Mouse (Mus musculus) spleen, embryonic (tissue): Measurements from ENCODE around the gene Zbtb18.

Source experiments
- CTCF ChIA-PET: fragments of 350-600 bp; sonication (Branson Sonifier 250); formaldehyde crosslinking; loops from one replicate; lab custom pipeline; 2022; lab: Charles Lee

The Zbtb18 gene

GRCm38 (mm10) chr1:177442196-177442808, at the start of gene Zbtb18:
Gene Zbtb18 (plus strand): TSS chr1:177442351.
- CTCF ChIA-PET = no interaction called here

- CTCF ChIA-PET = interaction anchor here (0.7 kb wide), 1 partner anchor 17 kb away, joined by 3 read pairs; no protein-coding TSS in a partner anchor
Observed at GRCm38 (mm10) chr1:177397455-177397854, 44.7 kb upstream of the Zbtb18 start.

GRCm38 (mm10) chr1:177405170-177405569, 37.0 kb upstream of the Zbtb18 start:
- CTCF ChIA-PET = interaction anchor here (0.7 kb wide), 1 partner anchor 82 kb away, joined by 4 read pairs; no protein-coding TSS in a partner anchor

GRCm38 (mm10) chr1:177408690-177409089, 33.5 kb upstream of the Zbtb18 start:
- CTCF ChIA-PET = interaction anchor here (0.9 to 1.1 kb wide), 2 partner anchors 10 to 276 kb away, joined by 3 to 4 read pairs; no protein-coding TSS in a partner anchor

- CTCF ChIA-PET = no interaction called here
Observed at GRCm38 (mm10) chr1:177410769-177411348, 31.3 kb upstream of the Zbtb18 start.

GRCm38 (mm10) chr1:177411359-177412358, 30.5 kb upstream of the Zbtb18 start:
- CTCF ChIA-PET = no interaction called here

- CTCF ChIA-PET = interaction anchor here (0.6 kb wide), 1 partner anchor 97 kb away, joined by 6 read pairs; no protein-coding TSS in a partner anchor
Observed at GRCm38 (mm10) chr1:177419331-177419730, 22.8 kb upstream of the Zbtb18 start.

- CTCF ChIA-PET = no interaction called here
Observed at GRCm38 (mm10) chr1:177420126-177420525, 22.0 kb upstream of the Zbtb18 start.

- CTCF ChIA-PET = no interaction called here
Observed at GRCm38 (mm10) chr1:177427862-177428261, 14.3 kb upstream of the Zbtb18 start.

- CTCF ChIA-PET = no interaction called here
Observed at GRCm38 (mm10) chr1:177428338-177428737, 13.8 kb upstream of the Zbtb18 start.

- CTCF ChIA-PET = no interaction called here
Observed at GRCm38 (mm10) chr1:177429067-177429466, 13.1 kb upstream of the Zbtb18 start.

GRCm38 (mm10) chr1:177440411-177440810, 1.7 kb upstream of the Zbtb18 start:
- CTCF ChIA-PET = interaction anchor here (0.7 kb wide), 3 partner anchors 9 to 337 kb away, joined by 5 to 11 read pairs (median 9); no protein-coding TSS in a partner anchor

- CTCF ChIA-PET = no interaction called here
Observed at GRCm38 (mm10) chr1:177440981-177441491, 1.1 kb upstream of the Zbtb18 start.

GRCm38 (mm10) chr1:177441492-177442195, 507 bp upstream of the Zbtb18 start:
- CTCF ChIA-PET = no interaction called here

GRCm38 (mm10) chr1:177442821-177443723, 921 bp downstream of the Zbtb18 start:
- CTCF ChIA-PET = no interaction called here

- CTCF ChIA-PET = interaction anchor here (1.0 kb wide), 1 partner anchor 228 kb away, joined by 10 read pairs; no protein-coding TSS in a partner anchor
Observed at GRCm38 (mm10) chr1:177443724-177444482, 1.8 kb downstream of the Zbtb18 start.

- CTCF ChIA-PET = interaction anchor here (0.6 to 1.0 kb wide), 2 partner anchors 12 to 227 kb away, joined by 3 to 10 read pairs; no protein-coding TSS in a partner anchor
Observed at GRCm38 (mm10) chr1:177444483-177444810, 2.3 kb downstream of the Zbtb18 start.

- CTCF ChIA-PET = interaction anchor here (0.6 kb wide), 1 partner anchor 12 kb away, joined by 3 read pairs; no protein-coding TSS in a partner anchor
Observed at GRCm38 (mm10) chr1:177444941-177445340, 2.8 kb downstream of the Zbtb18 start.
